Mouse (Mus musculus): ENCODE data around the gene Isoc2a.

DNA sequence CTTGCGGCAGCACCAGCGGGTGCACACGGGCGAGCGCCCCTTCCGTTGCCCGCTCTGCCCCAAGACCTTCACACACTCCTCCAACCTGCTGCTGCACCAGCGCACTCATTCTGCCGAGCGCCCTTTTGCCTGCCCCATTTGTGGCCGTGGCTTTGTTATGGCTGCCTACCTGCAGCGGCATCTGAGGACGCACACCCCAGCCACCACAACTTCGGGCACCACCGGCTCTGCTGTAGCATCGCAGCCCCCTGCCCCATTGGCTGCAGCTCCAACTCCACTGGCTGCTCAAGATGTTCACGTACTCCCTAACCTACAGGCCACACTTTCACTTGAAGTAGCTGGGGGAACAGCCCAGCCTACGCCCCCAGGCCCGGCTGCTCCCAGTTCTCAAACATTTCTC, 43.5 kb downstream of the Isoc2a start:
- TF ChIP-seq CTCF (IDR thresholded peaks at IDR 0.05; ENCODE audit: low read depth, low read length), result no peak
- no peak for TF ChIP-seq POLR2A (IDR thresholded peaks at IDR 0.05; ENCODE audit: extremely low read depth, insufficient read depth, low read length)

Measured in liver, adult 2 months (tissue).